ENCODE assay signal across 32 mouse cellular contexts in the genomic region with DNA sequence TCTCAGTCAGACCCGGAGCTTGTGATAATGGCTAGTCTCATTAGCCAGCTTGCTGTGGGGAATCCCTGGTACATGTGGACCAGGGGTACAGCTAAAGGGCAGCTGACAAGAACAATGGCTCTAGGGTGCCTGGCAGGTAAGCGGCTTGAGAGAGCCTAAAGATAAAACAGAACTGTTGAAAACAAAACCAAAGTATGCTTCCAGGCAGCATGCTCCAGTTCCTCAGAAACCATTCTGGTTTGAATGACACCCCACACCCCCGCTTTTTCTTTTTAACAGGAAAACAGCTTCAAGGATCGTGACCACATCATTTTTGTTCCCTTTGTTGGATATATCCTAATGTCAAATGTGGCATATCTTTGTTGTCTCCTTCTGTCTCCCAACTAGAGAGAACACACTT. TPM values are rescaled to one million over a fixed set of nuclear protein-coding genes. Genes with fewer than 3 reads are reported as not detected.
"Had no signal": no experiment of that assay in that cellular context is flagged by ENCODE, and none has a peak within 500 bp of the region (broad histone marks: within the 10 kb centered on the region; RNA-seq: fewer than 3 reads in every experiment).

A gene (plus strand): TSS at position 301 of the 400 bp plus-strand sequence.

- ATAC-seq: hindbrain, postnatal 0 days; intestine, embryonic 15.5 days; intestine, postnatal 0 days had no signal

- H3K27me3 ChIP-seq: heart, embryonic 15.5 days; hindbrain, embryonic 13.5 days; hindbrain, embryonic 15.5 days; intestine, embryonic 15.5 days; limb, embryonic 12.5 days; liver, embryonic 13.5 days; liver, embryonic 15.5 days had no signal

- H3K36me3 ChIP-seq: heart, embryonic 10.5 days; heart, embryonic 13.5 days; heart, embryonic 15.5 days; hindbrain, embryonic 13.5 days; hindbrain, embryonic 15.5 days; intestine, embryonic 15.5 days; limb, embryonic 10.5 days; limb, embryonic 12.5 days; liver, embryonic 13.5 days; liver, embryonic 15.5 days had no signal

- H3K27ac ChIP-seq: heart, embryonic 10.5 days; heart, embryonic 13.5 days; heart, embryonic 15.5 days; hindbrain, embryonic 13.5 days; hindbrain, embryonic 15.5 days; hindbrain, postnatal 0 days; intestine, embryonic 15.5 days; layer of hippocampus, adult 2 months; left cerebral cortex, adult 2 months; limb, embryonic 10.5 days; limb, embryonic 12.5 days; liver, embryonic 13.5 days; liver, embryonic 15.5 days had no signal

- H3K4me2 ChIP-seq: heart, embryonic 13.5 days; heart, embryonic 15.5 days; hindbrain, embryonic 13.5 days; hindbrain, embryonic 15.5 days; intestine, embryonic 15.5 days; limb, embryonic 12.5 days; liver, embryonic 11.5 days; liver, embryonic 13.5 days; liver, embryonic 15.5 days had no signal

- H3K9me3 ChIP-seq: heart, embryonic 10.5 days; heart, embryonic 13.5 days; heart, embryonic 15.5 days; hindbrain, embryonic 13.5 days; hindbrain, embryonic 15.5 days; intestine, embryonic 15.5 days; limb, embryonic 10.5 days; limb, embryonic 12.5 days; liver, embryonic 13.5 days; liver, embryonic 15.5 days had no signal

- H3K9ac ChIP-seq: heart, embryonic 13.5 days; heart, embryonic 15.5 days; hindbrain, embryonic 13.5 days; hindbrain, embryonic 15.5 days; intestine, embryonic 15.5 days; limb, embryonic 12.5 days; liver, embryonic 13.5 days; liver, embryonic 15.5 days had no signal

- H3K4me1 ChIP-seq: heart, embryonic 15.5 days; hindbrain, embryonic 15.5 days; intestine, embryonic 15.5 days; liver, embryonic 13.5 days; liver, embryonic 15.5 days had no signal

- DNase-seq: gastrocnemius, postnatal 14 days; gastrocnemius, postnatal 36 days; heart, adult 18-20 months; heart, postnatal 14 days; heart, postnatal 36 days; kidney, adult 18-20 months; kidney, adult 8-10 months; kidney, postnatal 10 days; kidney, postnatal 25 days; kidney, postnatal 4 days; liver; liver, embryonic 13.5 days had no signal

- H3K4me3 ChIP-seq: heart, embryonic 10.5 days; heart, embryonic 13.5 days; heart, embryonic 15.5 days; hindbrain, embryonic 13.5 days; hindbrain, embryonic 15.5 days; intestine, embryonic 15.5 days; layer of hippocampus, adult 2 months; left cerebral cortex, adult 2 months; limb, embryonic 10.5 days; limb, embryonic 12.5 days; liver, embryonic 13.5 days; liver, embryonic 15.5 days had no signal

RNA-seq across cellular contexts. Expression of the gene that starts here (rescaled TPM):
- polyA plus RNA-seq: gonadal fat pad, adult 2 months; heart, embryonic 10.5 days; heart, embryonic 13.5 days; heart, embryonic 15.5 days; heart, postnatal 0 days; hindbrain, embryonic 11.5 days; hindbrain, embryonic 13.5 days; hindbrain, embryonic 15.5 days; intestine, embryonic 15.5 days; intestine, postnatal 0 days; kidney, embryonic 14.5 days; kidney, embryonic 16.5 days; limb, embryonic 10.5 days; limb, embryonic 12.5 days; limb, embryonic 14.5 days; liver, embryonic 11.5 days; liver, embryonic 15.5 days had no signal
